Mouse (Mus musculus): ENCODE measurements around the gene Spcs3.

The Spcs3 gene

DNA sequence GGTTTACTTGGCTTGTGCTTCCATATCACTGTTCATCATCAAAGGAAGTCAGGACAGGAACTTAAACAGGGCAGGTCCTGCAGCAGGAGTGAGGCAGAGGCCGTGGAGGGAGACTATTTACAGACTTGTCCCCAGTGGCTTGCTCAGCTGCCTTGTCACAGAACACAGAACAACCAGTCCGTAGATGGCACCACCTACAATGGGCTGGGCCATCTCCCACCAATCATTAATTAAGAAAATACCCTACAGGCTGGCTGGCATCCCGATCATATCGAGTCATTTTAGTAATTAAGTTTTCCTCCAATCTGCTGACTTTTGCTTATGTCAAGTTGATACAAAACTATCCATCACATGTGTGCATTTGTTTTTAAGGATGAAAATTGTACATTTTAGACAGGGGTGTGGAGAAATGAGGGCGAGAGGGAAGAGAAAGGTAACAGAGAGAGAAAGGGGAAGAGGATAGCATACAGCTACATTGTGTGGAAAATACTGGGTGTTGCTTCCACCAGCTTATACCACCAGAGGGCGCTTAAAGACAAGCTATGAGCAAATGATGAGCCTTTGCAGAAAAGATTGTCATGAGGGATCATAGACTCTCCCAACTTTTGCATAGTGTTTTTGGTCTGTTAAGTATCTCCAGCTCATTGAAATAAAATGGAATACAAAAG lies 22.2 kb downstream of the Spcs3 start:
- DNase-seq = peak; percentile 75 to 81

DNA sequence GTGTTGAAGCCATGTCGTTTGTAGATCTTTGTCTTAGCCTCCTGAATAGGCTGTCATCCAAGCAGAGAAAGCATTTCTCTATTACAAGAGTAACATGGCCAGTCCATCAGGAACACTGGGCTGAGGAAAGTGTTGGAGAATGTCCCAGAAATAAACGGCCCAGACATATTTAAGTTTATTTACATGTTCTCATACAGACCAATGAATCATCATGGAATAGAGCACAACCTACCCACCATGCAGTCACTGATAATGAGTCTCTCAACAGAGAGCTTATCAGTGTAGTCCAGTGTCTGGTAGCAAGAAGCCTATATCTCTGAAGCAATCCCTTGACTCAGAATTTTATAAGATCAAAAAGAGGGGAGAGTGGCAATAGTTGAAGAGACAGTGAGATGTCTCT lies 24.7 kb downstream of the Spcs3 start:
- DNase-seq = no peak

DNA sequence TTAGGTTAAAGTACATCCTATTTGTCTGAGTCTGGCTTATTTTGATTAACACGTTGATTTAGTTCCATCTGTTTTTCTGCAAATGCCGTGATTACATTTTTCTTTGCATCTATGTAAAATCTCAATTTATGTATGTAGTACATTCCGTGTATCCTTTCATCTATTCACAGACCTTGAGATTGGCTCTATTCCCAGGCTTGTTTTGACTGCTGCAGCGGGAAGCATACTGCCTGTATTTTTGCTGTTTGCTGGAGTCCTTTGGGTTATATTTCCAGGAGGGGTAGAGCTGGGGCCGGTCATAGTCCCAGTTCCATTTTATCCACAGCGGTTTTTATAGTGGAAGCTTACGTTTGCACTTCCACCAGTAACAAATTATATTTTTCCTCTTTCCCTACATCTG lies 26.7 kb downstream of the Spcs3 start:
- no peak for DNase-seq

DNA sequence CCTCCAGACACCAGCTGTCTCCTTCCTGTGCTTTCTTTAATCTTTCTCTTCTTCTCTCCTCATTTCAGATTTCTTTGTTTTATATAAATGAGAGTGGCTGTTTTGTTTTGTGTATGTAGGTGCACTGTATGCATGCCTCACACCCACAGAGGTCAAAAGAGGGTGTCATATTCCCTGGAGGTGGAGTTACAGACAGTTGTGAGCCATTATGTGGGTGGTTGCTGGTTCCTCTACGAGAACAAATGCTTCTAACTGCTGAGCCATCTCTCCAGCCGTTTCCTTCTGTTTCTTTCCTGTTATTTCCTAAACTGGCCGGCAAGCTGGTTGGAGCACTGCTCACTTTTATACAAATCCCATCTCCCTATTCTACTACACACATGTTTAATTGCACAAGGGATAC lies 35.9 kb downstream of the Spcs3 start:
- DNase-seq = no peak

DNA sequence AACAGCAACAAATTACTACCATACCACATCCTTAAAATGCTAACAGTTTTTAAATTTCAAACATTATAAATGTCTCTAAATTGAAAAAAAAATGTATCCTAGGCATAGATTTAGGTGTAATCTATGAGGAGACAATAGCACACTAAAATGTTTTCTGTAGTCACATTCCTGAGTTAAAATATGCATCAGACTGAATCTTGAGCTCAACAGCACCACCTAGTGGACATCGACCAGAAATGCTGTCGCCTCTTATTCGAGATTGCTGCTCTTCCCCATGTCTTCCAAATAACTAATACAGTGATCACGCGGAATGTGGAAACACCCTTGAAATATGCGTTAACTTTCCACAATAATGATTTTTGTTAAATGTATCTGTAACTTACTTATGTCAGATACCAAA lies 36.7 kb downstream of the Spcs3 start:
- peak; percentile 42 to 64 for DNase-seq

DNA sequence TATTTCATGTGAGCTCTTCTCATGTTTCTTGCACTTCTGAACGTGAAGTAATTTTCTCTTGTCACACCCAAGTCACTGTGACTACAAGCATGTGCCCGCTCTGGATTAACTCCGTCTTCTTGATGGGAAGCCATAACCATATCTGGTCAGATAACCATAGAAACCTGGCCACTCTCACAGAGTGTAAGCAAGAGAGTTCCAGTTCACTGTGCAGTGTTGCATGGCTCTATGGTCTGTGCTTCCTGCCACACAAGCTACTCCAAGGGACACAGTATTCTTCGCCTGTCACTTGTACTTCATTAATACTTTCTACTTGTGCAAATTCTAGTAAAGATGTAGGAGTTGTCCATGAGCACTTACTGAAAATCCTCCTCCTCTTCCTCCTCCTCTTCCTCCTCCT lies 37.9 kb downstream of the Spcs3 start:
- no peak for DNase-seq

DNA sequence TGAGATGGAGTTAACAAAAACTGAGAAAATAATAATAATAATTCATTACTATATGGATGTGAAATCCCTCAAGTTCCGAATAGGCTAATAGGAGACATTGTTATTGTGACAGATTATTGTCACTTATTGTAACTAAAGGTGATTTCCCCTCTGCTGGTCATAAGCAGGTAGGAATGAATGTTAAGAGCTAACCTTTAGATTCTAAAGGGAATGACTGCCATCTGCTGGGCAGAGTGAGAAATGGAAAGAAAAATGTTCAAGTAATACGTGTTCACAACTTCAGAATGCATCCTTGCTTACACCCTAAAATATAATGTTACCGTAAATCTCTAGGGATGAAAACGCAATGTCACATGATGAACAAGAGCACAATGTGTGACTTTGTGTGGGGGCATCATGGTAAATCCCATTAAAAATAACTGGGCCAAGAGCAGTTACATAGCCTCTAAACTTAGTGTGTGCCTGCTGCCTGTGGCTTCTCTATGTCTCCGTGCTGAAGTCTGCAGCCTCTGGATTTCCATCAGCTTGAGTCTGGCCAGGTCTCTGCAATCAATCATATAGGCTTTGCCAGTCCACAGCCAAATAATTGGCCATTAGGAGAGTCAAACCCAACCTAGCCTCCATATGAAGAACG lies 38.6 kb downstream of the Spcs3 start:
- peak; percentile 19 to 43 for DNase-seq

DNA sequence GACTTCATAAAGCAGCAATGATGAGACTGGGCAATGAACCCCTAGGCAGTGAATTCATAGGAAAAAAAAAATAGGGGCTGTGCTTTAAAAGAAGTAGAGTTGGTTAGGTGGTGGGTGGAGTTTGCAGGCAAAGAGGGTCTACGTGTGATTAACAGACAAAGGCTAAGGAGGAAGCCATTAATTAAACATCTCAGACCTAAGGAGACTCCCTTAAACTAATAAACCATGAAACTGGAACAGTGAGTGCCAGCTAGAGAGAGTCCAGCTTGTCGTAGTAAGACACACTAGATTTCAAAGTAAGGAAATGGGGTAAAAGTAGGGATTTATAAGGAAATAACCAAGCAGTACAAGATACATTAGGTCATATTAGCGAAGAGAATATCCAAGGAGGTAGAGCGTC lies 41.4 kb downstream of the Spcs3 start:
- DNase-seq = no peak

DNA sequence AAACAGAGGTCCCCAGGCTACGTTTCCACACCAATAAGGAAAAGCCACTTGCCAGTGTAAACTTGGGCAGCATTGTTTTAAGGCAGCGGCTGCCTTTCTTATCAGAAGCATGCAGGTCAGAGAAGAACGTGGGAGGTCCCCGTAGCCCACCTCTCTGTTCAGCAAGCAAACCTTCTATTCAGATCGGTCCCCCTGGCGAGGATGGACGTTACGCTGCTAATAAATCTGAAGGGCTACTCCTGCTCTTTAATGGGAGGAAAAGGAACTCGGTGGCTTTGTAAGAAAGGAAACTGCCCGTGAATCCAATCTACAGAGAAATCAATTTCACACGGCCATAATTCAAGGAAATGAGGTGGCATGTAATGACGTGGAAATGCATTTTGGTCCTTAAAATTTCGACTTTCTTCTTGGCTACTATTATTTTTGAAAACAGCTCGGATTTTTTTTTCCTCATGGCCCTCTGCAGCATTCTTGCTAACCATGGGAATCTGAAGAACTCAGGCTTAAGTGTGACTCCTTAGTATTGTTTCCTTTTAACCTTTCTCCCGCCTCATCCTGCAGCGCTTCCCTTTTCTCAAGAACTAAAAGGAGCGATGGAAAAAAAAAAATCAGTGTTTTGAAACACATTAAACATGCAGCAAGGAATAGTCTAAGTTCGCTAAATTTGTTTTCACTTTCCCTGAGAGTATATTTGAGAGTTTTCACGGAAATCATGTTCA lies 43.1 kb downstream of the Spcs3 start:
- no peak for DNase-seq

Data from cerebellum, adult 18-20 months (tissue).